Comparison of ENCODE assay signal across 9 mouse cellular contexts in genomic region chr11:17852405-17852804, GRCm38 (mm10).
DNase-seq lines count a peak whose midpoint lies in the region; ATAC-seq and TF ChIP-seq lines count a peak whose summit lies in the region.
"Had no signal": no experiment of that assay in that cellular context is flagged by ENCODE, and none has a peak within 500 bp of the region (broad histone marks: within the 10 kb centered on the region; RNA-seq: fewer than 3 reads in every experiment).

No protein-coding gene starts in this region.

- WGBS in midbrain, embryonic 14.5 days: 54% methylated on average over 7 of the region's 7 CpGs
- WGBS in midbrain, embryonic 11.5 days: 55% methylated on average over 7 of the region's 7 CpGs
- WGBS in stomach, postnatal 0 days: 57% methylated on average over 7 of the region's 7 CpGs

- no peak overlapping the region for H3K4me3 ChIP-seq in midbrain, embryonic 14.5 days (replicated peaks; ENCODE audit: low read depth, low read length)
- no peak overlapping the region for H3K4me3 ChIP-seq in midbrain, embryonic 11.5 days (ENCODE audit: low read depth, low read length)
- H3K4me3 ChIP-seq in stomach, postnatal 0 days (ENCODE audit: low read depth, low read length): no peak overlapping the region
- H3K4me3 ChIP-seq: midbrain, embryonic 12.5 days had no signal

- no peaks in the 10 kb centered on the region for H3K9me3 ChIP-seq in midbrain, embryonic 14.5 days (ENCODE audit: control insufficient read depth, low read length)
- H3K9me3 ChIP-seq in midbrain, embryonic 11.5 days (ENCODE audit: control insufficient read depth, low read length): no peaks in the 10 kb centered on the region
- H3K9me3 ChIP-seq in stomach, postnatal 0 days (ENCODE audit: control insufficient read depth, low read length): no peaks in the 10 kb centered on the region
- H3K9me3 ChIP-seq: midbrain, embryonic 12.5 days had no signal

- H3K36me3 ChIP-seq in midbrain, embryonic 14.5 days (ENCODE audit: control insufficient read depth, insufficient read depth, low read length): no peaks in the 10 kb centered on the region
- H3K36me3 ChIP-seq in midbrain, embryonic 11.5 days (ENCODE audit: control insufficient read depth, insufficient read depth, low read length): no peaks in the 10 kb centered on the region
- no peaks in the 10 kb centered on the region for H3K36me3 ChIP-seq in stomach, postnatal 0 days (ENCODE audit: control insufficient read depth, insufficient read depth, low read length)
- H3K36me3 ChIP-seq: midbrain, embryonic 12.5 days had no signal

- H3K27ac ChIP-seq in midbrain, embryonic 14.5 days (replicated peaks; ENCODE audit: low read depth, low read length): no peak overlapping the region
- no peak overlapping the region for H3K27ac ChIP-seq in midbrain, embryonic 11.5 days (ENCODE audit: low read depth, low read length)
- no peak overlapping the region for H3K27ac ChIP-seq in stomach, postnatal 0 days (replicated peaks)
- H3K27ac ChIP-seq: midbrain, embryonic 12.5 days had no signal

- TF ChIP-seq CTCF in stomach, postnatal 0 days (IDR thresholded peaks at IDR 0.05; ENCODE audit: low read depth): peak; percentile 74

- H3K9ac ChIP-seq in midbrain, embryonic 14.5 days (replicated peaks; ENCODE audit: low read length): no peak overlapping the region
- no peak overlapping the region for H3K9ac ChIP-seq in midbrain, embryonic 11.5 days (ENCODE audit: low read length)
- no peak overlapping the region for H3K9ac ChIP-seq in stomach, postnatal 0 days (ENCODE audit: low read length)
- H3K9ac ChIP-seq: midbrain, embryonic 12.5 days had no signal

- peak; percentile 6 for DNase-seq in cerebellum, adult 11 months
- DNase-seq in cerebellum, adult 11-12 months: no peak
- DNase-seq in midbrain, embryonic 14.5 days: peak; percentile 76
- no peak for DNase-seq in midbrain, embryonic 11.5 days (ENCODE audit: low spot score, missing footprints)
- DNase-seq in cerebellum, postnatal 10 days: peak; percentile 76 to 83
- peak; percentile 31 for DNase-seq in hindlimb bud, embryonic 11.5 days (ENCODE audit: extremely low spot score, low read depth, low spot score)
- DNase-seq in stomach, postnatal 0 days (ENCODE audit: low spot score): no peak

- H3K4me2 ChIP-seq in midbrain, embryonic 14.5 days (ENCODE audit: low read length): no peak overlapping the region
- H3K4me2 ChIP-seq in midbrain, embryonic 11.5 days: no peak overlapping the region
- no peak overlapping the region for H3K4me2 ChIP-seq in stomach, postnatal 0 days (replicated peaks; ENCODE audit: low read depth)
- H3K4me2 ChIP-seq: midbrain, embryonic 12.5 days had no signal

- no peaks in the 10 kb centered on the region for H3K4me1 ChIP-seq in midbrain, embryonic 14.5 days (ENCODE audit: control insufficient read depth, insufficient read depth, low read length)
- H3K4me1 ChIP-seq in midbrain, embryonic 11.5 days (ENCODE audit: control insufficient read depth, insufficient read depth, low read length): 0 out of 2 replicates have a peak, but pooled peaks cover 3% of the 10 kb centered on the region
- H3K4me1 ChIP-seq in stomach, postnatal 0 days (replicated peaks; ENCODE audit: control insufficient read depth, insufficient read depth): no peaks in the 10 kb centered on the region
- H3K4me1 ChIP-seq: midbrain, embryonic 12.5 days had no signal

- no peak for TF ChIP-seq EP300 in stomach, postnatal 0 days (optimal IDR thresholded peaks at IDR 0.05)

- ATAC-seq in midbrain, embryonic 14.5 days (ENCODE audit: low FRiP score, low TSS enrichment): no peak; the same call in 1 of the 2 replicates
- no peak; the same call in 1 of the 2 replicates for ATAC-seq in midbrain, embryonic 11.5 days (ENCODE audit: low FRiP score)
- no peak for ATAC-seq in stomach, postnatal 0 days (ENCODE audit: low FRiP score, low TSS enrichment)
- ATAC-seq in erythroid progenitor cell, adult 5-6 weeks (replicated peaks; ENCODE audit: low FRiP score, poor library complexity, severe bottlenecking): no peak

- no peaks in the 10 kb centered on the region for H3K27me3 ChIP-seq in midbrain, embryonic 14.5 days (ENCODE audit: control insufficient read depth, insufficient read depth, low read length)
- H3K27me3 ChIP-seq in midbrain, embryonic 11.5 days (ENCODE audit: control insufficient read depth, insufficient read depth, low read length): no peaks in the 10 kb centered on the region
- no peaks in the 10 kb centered on the region for H3K27me3 ChIP-seq in stomach, postnatal 0 days (ENCODE audit: control insufficient read depth, insufficient read depth, low read length)
- H3K27me3 ChIP-seq: midbrain, embryonic 12.5 days had no signal

Comparison
In these comparisons a context has a peak if more than half of its experiments do, and no peak if none do; other contexts are left out.
1. DNase-seq: peak in cerebellum, adult 11 months (single experiment), midbrain, embryonic 14.5 days (single experiment), cerebellum, postnatal 10 days (2 of 2) and hindlimb bud, embryonic 11.5 days (single experiment); none in cerebellum, adult 11-12 months (single experiment), midbrain, embryonic 11.5 days (single experiment) and stomach, postnatal 0 days (single experiment).